Mouse (Mus musculus) neural tube, embryonic 15.5 days (tissue): Measurements from ENCODE around the gene Prkcz. TPM values are rescaled to one million over a fixed set of nuclear protein-coding genes. Genes with fewer than 3 reads are reported as not detected.

Experiments
- ATAC-seq: fragments of 200-750 bp; cut with Nextera tagmentation; 2 replicates; pipeline ENCODE4 v1.8.0; 2017; ENCODE audit warnings: mild to moderate bottlenecking, moderate TSS enrichment, moderate library complexity; ENCODE audit not compliant: low FRiP score
- H3K27ac ChIP-seq: fragments of 300-500 bp; sonication (generic); replicated peaks from 2 replicates; pipeline ENCODE4 v1.5.1; 2015; ENCODE audit warnings: mild to moderate bottlenecking, inconsistent platforms
- H3K27me3 ChIP-seq: fragments of 300-500 bp; sonication (generic); replicated peaks from 2 replicates; pipeline ENCODE4 v1.6.1; 2015; ENCODE audit warnings: inconsistent platforms
- H3K36me3 ChIP-seq: fragments of 300-500 bp; sonication (generic); 2 replicates; pipeline ENCODE4 v1.6.1; 2015; ENCODE audit warnings: inconsistent platforms
- H3K4me1 ChIP-seq: fragments of 300-500 bp; sonication (generic); 2 replicates; pipeline ENCODE4 v1.6.1; 2015; ENCODE audit warnings: inconsistent platforms
- H3K4me2 ChIP-seq: fragments of 300-500 bp; sonication (generic); 2 replicates; pipeline ENCODE4 v1.6.1; 2015; ENCODE audit warnings: inconsistent platforms, mild to moderate bottlenecking, moderate library complexity
- H3K4me3 ChIP-seq: fragments of 300-500 bp; sonication (generic); replicated peaks from 2 replicates; pipeline ENCODE4 v1.5.1; 2015; ENCODE audit warnings: mild to moderate bottlenecking, inconsistent platforms
- H3K9ac ChIP-seq: fragments of 300-500 bp; sonication (generic); replicated peaks from 2 replicates; pipeline ENCODE4 v1.6.1; 2015; ENCODE audit warnings: mild to moderate bottlenecking, inconsistent platforms
- H3K9me3 ChIP-seq: fragments of 300-500 bp; sonication (generic); replicated peaks from 2 replicates; pipeline ENCODE4 v1.6.1; 2016; ENCODE audit warnings: inconsistent platforms
- WGBS: fragments of 180-500 bp; shearing (Covaris S2); methylation state at CpG from one replicate; pipeline ENCODE4 v1.1.7; 2015; ENCODE audit warnings: mixed read lengths; 5-methylcytosine and 5-hydroxymethylcytosine counted together
- polyA plus RNA-seq: library from polyadenylated mRNA; unstranded; fragments of >200 nt; fragmentation: Nextera tagmentation; extraction: Ambion mirVana; gene quantifications from 2 replicates; pipeline ENCODE4 v1.2.1, GENCODE M21; 2015

Prkcz gene
- polyA plus RNA-seq, 1 experiment from 2014 or later = 87.4 TPM

GRCm38 (mm10) chr4:155382752-155383151 is 21.6 kb upstream of the Prkcz start:
- Histone ChIP-seq H3K27me3 (peaks cover 6% of the 10 kb centered on the region; the same call in 1 of the 2 replicates), H3K9ac (no peak overlapping the region), H3K4me3 (no peak overlapping the region), H3K9me3 (no peaks in the 10 kb centered on the region), H3K4me2 (no peak overlapping the region), H3K4me1 (peaks cover 3% of the 10 kb centered on the region; the same call in 1 of the 2 replicates), H3K27ac (no peak overlapping the region), H3K36me3 (no peaks in the 10 kb centered on the region)
- no peak for ATAC-seq
- 18% methylated on average over 9 of the region's 9 CpGs for WGBS

- Histone ChIP-seq H3K27ac (no peak overlapping the region), H3K9ac (no peak overlapping the region), H3K27me3 (peaks cover 6% of the 10 kb centered on the region; the same call in 1 of the 2 replicates), H3K4me1 (peaks cover 3% of the 10 kb centered on the region; the same call in 1 of the 2 replicates), H3K36me3 (no peaks in the 10 kb centered on the region), H3K9me3 (no peaks in the 10 kb centered on the region), H3K4me3 (no peak overlapping the region), H3K4me2 (no peak overlapping the region)
- WGBS = 27% methylated on average over 7 of the region's 7 CpGs
- ATAC-seq = no peak
Measured at GRCm38 (mm10) chr4:155381974-155382373, 20.8 kb upstream of the Prkcz start.

GRCm38 (mm10) chr4:155371797-155372735 is 10.9 kb upstream of the Prkcz start:
- WGBS = 84% methylated on average over 5 of the region's 5 CpGs

GRCm38 (mm10) chr4:155370737-155371715 is 9.9 kb upstream of the Prkcz start:
- no peaks in the 10 kb centered on the region for H3K4me1 ChIP-seq
- no peaks in the 10 kb centered on the region for H3K36me3 ChIP-seq
- no peak overlapping the region for H3K9ac ChIP-seq
- WGBS = 88% methylated on average over 15 of the region's 15 CpGs
- H3K4me3 ChIP-seq = no peak overlapping the region
- H3K27me3 ChIP-seq = peaks cover 9% of the 10 kb centered on the region; the same call in 1 of the 2 replicates
- no peak for ATAC-seq
- H3K9me3 ChIP-seq = no peaks in the 10 kb centered on the region
- H3K4me2 ChIP-seq = no peak overlapping the region
- no peak overlapping the region for H3K27ac ChIP-seq

More at GRCm38 (mm10) chr4:155371797-155372735, 10.9 kb upstream of the Prkcz start:
- no peak for ATAC-seq
- Histone ChIP-seq H3K27ac (no peak overlapping the region), H3K27me3 (peaks cover under 1% of the 10 kb centered on the region; the same call in 1 of the 2 replicates), H3K9me3 (no peaks in the 10 kb centered on the region), H3K4me1 (no peaks in the 10 kb centered on the region), H3K36me3 (no peaks in the 10 kb centered on the region), H3K9ac (no peak overlapping the region), H3K4me2 (no peak overlapping the region), H3K4me3 (no peak overlapping the region)

GRCm38 (mm10) chr4:155368684-155369083 is 7.5 kb upstream of the Prkcz start:
- no peak for ATAC-seq

GRCm38 (mm10) chr4:155367739-155368138 is 6.6 kb upstream of the Prkcz start:
- H3K4me2 ChIP-seq = no peak overlapping the region
- no peak overlapping the region for H3K4me3 ChIP-seq
- WGBS = 90% methylated on average over 9 of the region's 9 CpGs
- peaks cover 28% of the 10 kb centered on the region for H3K27me3 ChIP-seq
- H3K27ac ChIP-seq = no peak overlapping the region
- no peak for ATAC-seq
- H3K9me3 ChIP-seq = no peaks in the 10 kb centered on the region
- H3K9ac ChIP-seq = no peak overlapping the region
- no peaks in the 10 kb centered on the region for H3K4me1 ChIP-seq
- H3K36me3 ChIP-seq = no peaks in the 10 kb centered on the region

More at GRCm38 (mm10) chr4:155368684-155369083, 7.5 kb upstream of the Prkcz start:
- H3K4me1 ChIP-seq = no peaks in the 10 kb centered on the region
- H3K27me3 ChIP-seq = peaks cover 19% of the 10 kb centered on the region
- peak overlapping the region; percentile 2; the same call in 1 of the 2 replicates for H3K4me2 ChIP-seq
- H3K4me3 ChIP-seq = no peak overlapping the region
- no peak overlapping the region for H3K27ac ChIP-seq
- WGBS = 25% methylated on average over 12 of the region's 12 CpGs
- no peaks in the 10 kb centered on the region for H3K36me3 ChIP-seq
- H3K9ac ChIP-seq = no peak overlapping the region
- no peaks in the 10 kb centered on the region for H3K9me3 ChIP-seq

GRCm38 (mm10) chr4:155366784-155367183 is 5.6 kb upstream of the Prkcz start:
- Histone ChIP-seq H3K4me2 (no peak overlapping the region), H3K27me3 (peaks cover 38% of the 10 kb centered on the region), H3K4me1 (peaks cover 5% of the 10 kb centered on the region), H3K36me3 (no peaks in the 10 kb centered on the region), H3K4me3 (no peak overlapping the region), H3K9me3 (no peaks in the 10 kb centered on the region), H3K27ac (no peak overlapping the region), H3K9ac (no peak overlapping the region)
- no peak for ATAC-seq
- WGBS = 79% methylated on average over 6 of the region's 6 CpGs

- H3K36me3 ChIP-seq = no peaks in the 10 kb centered on the region
- H3K9me3 ChIP-seq = no peaks in the 10 kb centered on the region
- WGBS = 46% methylated on average over 5 of the region's 5 CpGs
- H3K9ac ChIP-seq = no peak overlapping the region
- no peak for ATAC-seq
- peaks cover 80% of the 10 kb centered on the region for H3K27me3 ChIP-seq
- H3K4me2 ChIP-seq = no peak overlapping the region
- H3K27ac ChIP-seq = no peak overlapping the region
- peaks cover 15% of the 10 kb centered on the region for H3K4me1 ChIP-seq
- H3K4me3 ChIP-seq = no peak overlapping the region
Measured at GRCm38 (mm10) chr4:155362443-155362842, 1.3 kb upstream of the Prkcz start.

- Histone ChIP-seq H3K4me2 (peak overlapping the region; percentile 64), H3K9ac (no peak overlapping the region), H3K9me3 (no peaks in the 10 kb centered on the region), H3K27me3 (peaks cover 69% of the 10 kb centered on the region), H3K4me3 (peak overlapping the region; percentile 43), H3K4me1 (peaks cover 15% of the 10 kb centered on the region), H3K36me3 (no peaks in the 10 kb centered on the region), H3K27ac (no peak overlapping the region)
- ATAC-seq = no peak
- under 1% methylated on average over 42 of the region's 42 CpGs for WGBS
Measured at GRCm38 (mm10) chr4:155360856-155361255, 305 bp downstream of the Prkcz start.

- peaks cover 69% of the 10 kb centered on the region for H3K27me3 ChIP-seq
- ATAC-seq = no peak
- 48% methylated on average over 12 of the region's 12 CpGs for WGBS
- H3K4me2 ChIP-seq = no peak overlapping the region
- no peaks in the 10 kb centered on the region for H3K36me3 ChIP-seq
- H3K27ac ChIP-seq = no peak overlapping the region
- H3K4me3 ChIP-seq = no peak overlapping the region
- H3K9me3 ChIP-seq = no peaks in the 10 kb centered on the region
- no peak overlapping the region for H3K9ac ChIP-seq
- H3K4me1 ChIP-seq = peaks cover 15% of the 10 kb centered on the region
Measured at GRCm38 (mm10) chr4:155359560-155360464, 1.3 kb downstream of the Prkcz start.
